Mouse (Mus musculus) spleen, adult 2 months (tissue): Measurements from ENCODE around the gene Gpr146.

Source experiments
- CTCF ChIP-seq: fragments of 200-500 bp; IDR thresholded peaks from 2 replicates; pipeline ENCODE4 v1.5.1; 2011; ENCODE audit warnings: mild to moderate bottlenecking, inconsistent platforms; ENCODE audit not compliant: insufficient read depth, insufficient read length, insufficient replicate concordance; ENCODE audit errors: extremely low read depth
- POLR2A ChIP-seq: fragments of 200-500 bp; IDR thresholded peaks from 2 replicates; pipeline ENCODE4 v1.6.1; 2011; ENCODE audit warnings: low read depth, low read length, inconsistent platforms

- TF ChIP-seq CTCF (no peak), POLR2A (no peak)
Observed at GRCm38 (mm10) chr5:139353946-139354345, 23.6 kb upstream of the Gpr146 start.
